Mouse (Mus musculus) spleen, adult 2 months (tissue): Measurements from ENCODE around the gene Wdr1.

ENCODE experiments used
- CTCF ChIP-seq: fragments of 200-500 bp; IDR thresholded peaks from 2 replicates; pipeline ENCODE4 v1.5.1; 2011; ENCODE audit warnings: mild to moderate bottlenecking, inconsistent platforms; ENCODE audit not compliant: insufficient read depth, insufficient read length, insufficient replicate concordance; ENCODE audit errors: extremely low read depth
- POLR2A ChIP-seq: fragments of 200-500 bp; IDR thresholded peaks from 2 replicates; pipeline ENCODE4 v1.6.1; 2011; ENCODE audit warnings: low read depth, low read length, inconsistent platforms

GRCm38 (mm10) chr5:38560586-38561425 lies 2.2 kb downstream of the Wdr1 start:
- TF ChIP-seq CTCF (no peak), POLR2A (no peak)
